Mouse (Mus musculus) gastrocnemius, postnatal 10 days (tissue): ENCODE measurements around the gene Gp1ba. TPM values are rescaled to one million over a fixed set of nuclear protein-coding genes. Genes with fewer than 3 reads are reported as not detected.

Experiments used
- DNase-seq: peaks from one replicate; pipeline ENCODE4 v3.0.0; 2021; ENCODE audit warnings: mixed read lengths
- long read RNA-seq, 2 experiments: library from polyadenylated mRNA; stranded (forward); transcript quantifications; one replicate each; pipeline ENCODE4 v2.0.0; 2021
- total RNA-seq, 2 experiments: library from RNA; stranded (reverse); gene quantifications; 2 replicates each; pipeline ENCODE4 v1.2.3; 2021

The Gp1ba gene
- under 1 TPM; 0.12 to 0.29 TPM for total RNA-seq
- long read RNA-seq, experiment 1, partial matches to known transcripts, result 0 of 1 reads
- long read RNA-seq, experiment 1, other reads (novel, unspliced or antisense), result 1 of 1 reads
- long read RNA-seq, experiment 2, result 0 reads

- no peak for DNase-seq
Measured at GRCm38 (mm10) chr11:70638714-70639278, at the start of gene Gp1ba. Gp1ba (plus strand) TSS chr11:70639122.

DNA sequence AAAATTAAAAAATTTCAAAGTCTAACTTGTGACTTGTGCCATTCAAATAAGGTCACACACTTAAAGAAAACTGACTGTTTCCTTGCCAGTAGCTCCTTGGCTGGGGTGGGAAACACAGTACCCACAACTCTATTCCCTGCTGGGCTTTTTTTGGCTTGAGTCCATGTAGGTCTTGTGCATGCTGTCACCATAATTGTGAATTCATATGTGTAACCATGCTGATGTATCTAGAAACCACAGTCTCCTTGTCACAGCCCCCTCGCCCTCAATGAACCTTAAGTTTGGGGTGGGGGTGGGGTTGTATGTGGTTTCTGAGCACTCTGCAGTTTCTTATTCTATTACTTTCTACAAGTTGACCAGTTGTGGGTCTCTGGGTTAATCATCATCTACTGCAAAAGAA is 47.2 kb upstream of the Gp1ba start:
- DNase-seq, result no peak

DNA sequence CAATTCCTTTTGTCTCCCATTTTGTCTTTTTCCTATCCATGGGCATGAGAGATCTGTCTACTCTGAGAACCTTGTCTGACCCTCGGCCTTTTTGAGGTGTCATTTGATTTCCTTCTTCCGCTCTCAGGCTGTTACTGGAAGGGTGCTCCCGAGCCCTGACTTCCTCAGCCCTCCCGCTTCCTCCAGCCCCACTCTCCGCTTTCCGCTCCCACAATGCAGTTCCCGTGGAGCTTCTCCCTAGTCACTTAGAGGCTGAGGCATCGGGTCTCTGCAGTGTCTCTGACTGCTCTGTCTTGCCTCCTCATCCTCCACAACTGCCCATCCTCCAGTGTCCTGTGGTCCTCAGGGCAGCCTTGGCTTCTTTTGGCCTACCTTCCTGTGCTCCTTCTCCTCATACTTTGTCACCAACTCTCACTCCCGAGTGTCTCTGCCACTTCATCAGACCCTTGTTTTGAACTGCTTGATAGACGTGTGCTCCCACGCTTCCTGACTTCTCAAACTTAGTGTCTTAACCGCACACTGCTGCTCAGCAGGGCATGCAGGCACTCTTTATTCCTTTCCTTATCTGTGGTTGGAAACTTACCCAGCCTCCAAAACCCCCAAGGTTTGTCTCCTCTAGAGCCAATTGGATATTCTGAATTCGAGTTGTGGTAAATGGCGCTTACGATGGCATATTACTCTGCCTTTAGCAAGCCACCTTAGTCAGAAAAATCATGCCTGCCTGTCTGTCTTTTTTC is 44.5 kb upstream of the Gp1ba start:
- no peak for DNase-seq

DNA sequence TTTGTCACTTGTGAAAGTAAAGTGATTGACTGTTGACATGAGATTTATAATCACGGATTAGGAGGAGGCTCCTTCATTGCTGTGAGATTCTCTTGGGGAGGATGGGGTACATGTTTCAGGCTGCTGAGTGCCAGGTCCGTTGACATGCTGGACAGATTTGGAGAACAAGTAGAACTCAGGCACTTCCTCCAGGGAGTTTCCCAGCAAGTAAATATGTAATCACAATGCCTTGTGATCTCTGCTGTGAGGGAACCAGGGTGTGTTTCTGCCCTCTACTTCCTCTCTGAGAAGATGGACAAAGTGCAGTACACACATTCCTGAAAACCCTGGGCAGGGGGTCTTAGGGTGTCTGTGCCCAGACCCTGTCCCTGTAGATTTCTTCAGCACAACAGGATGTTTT is 43.3 kb upstream of the Gp1ba start:
- no peak for DNase-seq

- DNase-seq, result no peak
Measured at GRCm38 (mm10) chr11:70596094-70596493, 42.8 kb upstream of the Gp1ba start.

- DNase-seq, result no peak
Measured at GRCm38 (mm10) chr11:70597301-70597700, 41.6 kb upstream of the Gp1ba start.

GRCm38 (mm10) chr11:70598451-70598953 is 40.4 kb upstream of the Gp1ba start:
- DNase-seq, result no peak

DNA sequence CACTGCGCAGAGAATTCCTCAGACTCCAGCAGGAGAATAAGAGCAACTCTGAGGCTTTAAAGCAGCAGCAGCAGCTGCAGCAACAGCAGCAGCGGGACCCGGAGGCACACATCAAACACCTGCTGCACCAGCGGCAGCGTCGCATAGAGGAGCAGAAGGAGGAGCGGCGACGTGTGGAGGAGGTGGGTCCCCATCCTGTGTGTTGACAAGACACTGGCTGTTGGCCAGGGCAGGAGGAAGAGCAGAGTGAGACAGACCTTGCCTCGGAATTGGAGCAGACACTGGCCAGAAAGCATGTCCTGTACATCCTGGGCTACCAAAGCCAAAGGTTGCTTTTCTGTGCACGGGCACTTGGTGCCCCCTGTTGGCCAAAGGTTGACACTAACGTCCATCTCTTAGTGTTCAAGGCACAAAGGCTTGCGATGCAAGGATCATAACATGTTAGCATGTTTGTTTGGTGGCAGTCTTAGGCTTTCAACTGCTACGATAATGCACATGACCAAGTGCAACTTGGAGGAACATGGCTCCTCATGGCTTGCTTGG is 33.8 kb upstream of the Gp1ba start:
- DNase-seq, result peak; percentile 75

GRCm38 (mm10) chr11:70606717-70607116 is 32.2 kb upstream of the Gp1ba start:
- DNase-seq, result no peak

DNA sequence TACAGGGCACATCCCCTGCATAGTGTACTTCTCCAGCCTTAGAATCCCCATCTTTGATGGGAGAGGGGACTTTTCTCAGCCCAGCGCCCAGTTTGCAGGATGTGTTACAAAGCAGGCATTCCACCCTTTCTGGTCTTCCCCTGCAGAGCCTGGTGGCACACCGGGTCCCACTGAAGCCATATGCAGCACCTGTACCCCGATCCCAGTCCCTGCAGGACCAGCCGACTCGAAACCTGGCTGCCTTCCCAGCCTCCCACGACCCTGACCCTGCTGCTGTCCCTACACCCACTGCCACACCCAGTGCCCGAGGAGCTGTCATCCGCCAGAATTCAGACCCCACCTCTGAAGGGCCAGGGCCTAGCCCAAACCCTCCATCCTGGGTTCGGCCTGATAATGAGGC is 31.3 kb upstream of the Gp1ba start:
- DNase-seq, result no peak

- peak; percentile 51 for DNase-seq
Measured at GRCm38 (mm10) chr11:70608381-70609066, 30.4 kb upstream of the Gp1ba start.

DNA sequence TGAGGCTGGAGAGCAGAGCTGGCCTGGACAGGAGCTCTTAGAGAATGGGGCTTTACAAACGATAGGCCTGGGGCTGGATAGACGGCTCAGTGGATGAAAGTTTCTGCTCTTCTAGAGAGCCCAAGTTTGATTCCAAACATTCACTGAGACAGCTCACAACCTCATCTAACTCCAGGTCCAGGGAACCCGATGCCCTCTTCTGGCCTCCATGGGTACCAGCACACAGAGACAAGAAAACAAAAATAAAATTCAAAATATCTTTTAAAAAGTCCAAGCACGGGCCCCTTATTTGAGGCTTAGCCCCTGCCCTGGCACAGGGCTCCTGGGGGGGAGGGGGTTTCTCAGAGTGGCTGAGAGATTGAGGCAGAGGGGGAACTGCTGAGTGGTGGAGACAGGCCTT is 28.2 kb upstream of the Gp1ba start:
- DNase-seq, result no peak

DNA sequence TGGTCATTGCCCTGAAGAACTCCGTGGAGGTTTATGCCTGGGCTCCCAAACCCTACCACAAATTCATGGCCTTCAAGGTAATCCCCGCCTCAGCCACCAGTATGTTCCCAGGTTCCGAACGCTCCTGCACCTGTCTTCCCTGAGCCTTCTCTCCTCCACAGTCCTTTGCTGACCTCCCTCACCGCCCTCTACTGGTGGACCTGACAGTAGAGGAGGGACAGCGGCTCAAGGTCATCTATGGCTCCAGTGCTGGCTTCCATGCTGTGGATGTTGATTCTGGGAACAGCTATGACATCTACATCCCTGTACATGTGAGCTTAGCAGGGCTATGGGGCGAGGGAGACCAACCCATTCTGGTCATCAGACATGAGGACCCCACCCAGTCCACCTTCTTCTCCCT is 26.4 kb upstream of the Gp1ba start:
- DNase-seq, result no peak

- peak; percentile 62 for DNase-seq
Measured at GRCm38 (mm10) chr11:70615074-70615473, 23.8 kb upstream of the Gp1ba start.

- no peak for DNase-seq
Measured at GRCm38 (mm10) chr11:70615516-70616093, 23.3 kb upstream of the Gp1ba start, which contains the start of gene 4930544D05Rik. 4930544D05Rik (plus strand) TSS chr11:70615848.

- no peak for DNase-seq
Measured at GRCm38 (mm10) chr11:70619101-70619500, 19.8 kb upstream of the Gp1ba start, which contains the start of gene Chrne. Chrne (minus strand) TSS chr11:70619216.

- no peak for DNase-seq
Measured at GRCm38 (mm10) chr11:70621972-70622814, 16.7 kb upstream of the Gp1ba start.

DNA sequence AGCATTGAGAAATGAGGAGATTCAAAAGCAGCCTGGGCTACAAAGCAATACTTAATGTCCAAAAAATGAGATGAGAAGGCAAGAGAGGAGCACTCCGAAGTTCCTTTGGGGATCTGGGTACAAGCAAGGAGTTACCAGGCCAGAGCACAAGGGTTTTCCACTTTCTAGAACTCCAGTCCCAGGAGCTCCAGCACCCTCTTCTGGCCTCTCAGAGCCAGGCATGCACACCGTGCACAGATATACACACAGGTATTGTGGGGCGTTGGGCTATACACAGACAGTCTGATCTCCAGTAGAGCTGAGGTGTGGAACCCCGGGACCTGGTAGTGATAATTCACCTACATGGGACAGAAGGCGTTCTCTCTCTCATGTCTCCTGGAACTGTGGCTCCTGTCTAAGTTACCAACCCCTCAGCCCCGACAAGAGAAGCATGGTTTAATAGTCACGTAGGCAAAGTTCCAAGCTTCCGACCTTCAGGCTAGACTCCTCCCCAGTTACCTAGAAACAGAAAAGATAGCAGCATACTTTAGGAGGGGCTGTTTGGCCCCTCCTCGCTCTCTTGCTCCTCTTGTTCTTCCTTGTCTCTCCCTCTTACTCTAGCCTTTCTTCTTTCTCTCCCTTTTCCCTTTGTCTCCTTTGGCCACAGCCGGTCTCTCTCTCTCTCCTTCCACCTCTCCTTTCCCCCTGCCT is 15.7 kb upstream of the Gp1ba start:
- no peak for DNase-seq

DNA sequence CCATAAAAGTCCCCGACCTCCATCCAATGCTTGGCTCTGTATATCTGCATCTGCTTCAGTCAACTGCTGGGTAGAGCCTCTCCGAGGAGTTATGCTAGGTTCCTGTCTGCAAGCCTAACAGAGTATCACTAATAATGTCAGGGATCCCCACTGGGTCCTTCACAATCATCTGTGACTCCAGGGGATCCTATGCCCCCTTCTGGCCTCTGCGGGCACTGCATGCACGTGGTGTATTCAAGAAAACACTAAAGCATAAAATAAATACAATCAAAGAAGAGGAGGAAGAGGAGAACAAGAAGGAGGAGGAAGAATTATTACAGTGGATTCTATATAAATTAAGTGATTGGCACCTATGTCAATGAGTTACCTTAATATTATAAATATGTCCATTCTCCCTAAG is 13.4 kb upstream of the Gp1ba start:
- peak; percentile 69 for DNase-seq

- no peak for DNase-seq
Measured at GRCm38 (mm10) chr11:70626877-70627276, 12.0 kb upstream of the Gp1ba start.

DNA sequence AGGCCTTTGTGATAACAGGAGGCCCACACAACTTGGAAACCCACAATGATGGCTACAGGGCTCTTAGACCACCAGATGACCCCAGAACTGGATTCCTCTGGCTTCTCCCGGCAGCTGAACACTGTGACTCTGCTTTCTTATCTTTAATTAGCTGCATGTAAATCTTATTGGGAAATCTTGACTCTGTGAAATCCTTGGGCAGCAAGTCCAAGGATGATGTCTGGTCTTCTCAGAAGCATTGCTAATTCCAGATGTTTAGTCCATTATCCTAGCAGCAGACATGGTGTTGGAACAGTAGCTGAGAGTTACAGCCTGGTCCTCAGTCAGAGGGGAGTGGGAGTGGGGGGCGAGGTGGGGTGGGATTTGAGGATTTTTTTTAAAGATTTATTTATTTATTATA is 10.5 kb upstream of the Gp1ba start:
- no peak for DNase-seq
